Mouse (Mus musculus) adipocyte (in vitro differentiated cells): ENCODE results near the gene Haus6.

Experiments used
- DNase-seq: peaks from one replicate; pipeline ENCODE4 v3.0.0-alpha.2; 2016; ENCODE audit warnings: low spot score

The Haus6 gene

DNA sequence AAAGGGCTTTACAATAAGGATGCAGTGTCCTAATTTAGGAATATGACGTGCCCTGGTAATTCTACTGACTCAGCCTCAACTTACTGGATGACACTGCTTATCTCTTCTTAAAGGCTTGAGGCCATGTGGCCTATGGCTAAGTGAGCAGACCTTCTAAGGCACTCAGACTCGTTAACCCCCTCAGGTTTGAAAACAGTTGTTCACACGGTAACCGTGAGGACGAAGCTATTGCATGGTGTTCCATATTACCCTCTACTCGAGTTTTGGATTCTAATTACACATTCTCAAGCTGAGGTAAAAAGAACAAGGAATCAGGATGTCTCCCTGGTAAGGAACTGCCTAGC, 36.9 kb downstream of the Haus6 start:
- DNase-seq: no peak

GRCm38 (mm10) chr4:86561061-86561460, 50.8 kb downstream of the Haus6 start:
- DNase-seq: no peak

- DNase-seq: no peak
These were observed 52.8 kb downstream of the Haus6 start for GRCm38 (mm10) chr4:86559006-86559405.

DNA sequence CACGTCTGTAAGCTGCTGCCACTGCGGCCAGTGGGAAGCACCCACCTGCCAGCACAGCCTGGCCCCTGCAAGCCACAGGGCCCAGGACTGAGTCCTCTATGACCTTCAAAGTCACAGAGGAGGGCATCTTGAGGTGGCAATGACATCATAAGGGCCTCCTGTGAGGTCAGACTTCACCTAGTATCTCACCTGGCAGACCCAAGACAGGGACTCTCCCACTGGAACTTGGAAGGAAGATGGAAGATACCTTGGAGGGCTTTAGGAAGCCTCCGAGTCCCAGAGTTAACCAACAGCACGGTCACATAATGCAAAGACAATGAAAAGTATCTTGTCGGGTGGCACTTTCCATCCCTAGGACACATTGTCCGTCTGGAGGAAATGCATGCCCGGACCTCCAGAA, 53.6 kb downstream of the Haus6 start, which contains the start of gene Saxo1:
TSS of gene Saxo1 (minus strand) at position 101 of the 400 bp plus-strand sequence.
- DNase-seq: no peak

- DNase-seq: no peak
These were observed 54.5 kb downstream of the Haus6 start for GRCm38 (mm10) chr4:86557371-86557770.

DNA sequence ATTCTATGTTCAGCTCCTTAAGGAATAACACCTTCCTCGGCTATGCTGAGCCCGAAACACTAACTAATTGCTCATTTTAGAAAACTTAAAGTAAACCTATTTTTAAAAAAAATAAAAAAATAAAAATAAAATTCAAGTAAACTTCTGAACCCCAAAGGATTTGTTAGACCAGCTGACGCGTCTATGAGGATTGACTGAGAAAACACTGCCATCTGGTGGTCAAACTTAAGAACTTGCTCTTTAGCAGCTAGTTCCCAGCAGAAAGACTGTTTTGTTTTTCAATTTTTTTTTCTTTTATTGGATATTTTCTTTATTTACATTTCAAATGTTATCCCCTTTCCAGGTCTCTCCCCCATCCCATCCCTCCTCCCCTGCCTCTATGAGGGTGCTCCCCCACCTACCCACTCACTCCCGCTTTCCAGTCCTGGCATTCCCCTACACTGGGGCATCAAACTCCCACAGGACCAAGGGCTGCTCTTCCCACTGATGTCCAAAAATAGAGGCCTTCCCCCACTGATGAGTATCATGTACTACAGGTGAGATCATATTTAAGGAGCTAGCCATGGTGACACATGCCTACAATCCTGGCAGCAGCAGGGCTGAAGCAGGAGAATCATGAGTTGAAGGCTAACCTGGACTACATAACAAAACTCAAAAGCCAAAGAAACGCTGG, 56.7 kb downstream of the Haus6 start:
- peak; percentile 73 for DNase-seq

DNA sequence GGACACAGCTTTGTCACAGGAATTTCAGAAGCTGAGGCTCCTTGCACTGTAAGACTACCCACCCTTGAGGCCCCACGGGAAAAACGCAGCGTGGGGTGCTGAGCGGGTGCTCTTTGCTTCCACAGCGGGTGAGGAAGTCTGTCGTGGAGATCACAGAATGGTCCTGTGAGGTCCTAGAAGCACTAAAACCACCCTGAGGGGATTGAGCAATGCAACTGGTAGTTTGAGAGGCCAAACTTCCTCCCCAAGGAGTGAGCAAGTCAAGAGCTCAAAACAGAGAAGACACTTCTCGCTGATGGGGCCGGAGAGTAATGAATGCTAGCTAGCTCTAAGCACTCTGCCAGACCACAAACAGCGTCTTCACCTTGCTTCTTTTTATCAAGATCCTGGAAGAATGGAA, 63.5 kb downstream of the Haus6 start:
- DNase-seq: no peak

DNA sequence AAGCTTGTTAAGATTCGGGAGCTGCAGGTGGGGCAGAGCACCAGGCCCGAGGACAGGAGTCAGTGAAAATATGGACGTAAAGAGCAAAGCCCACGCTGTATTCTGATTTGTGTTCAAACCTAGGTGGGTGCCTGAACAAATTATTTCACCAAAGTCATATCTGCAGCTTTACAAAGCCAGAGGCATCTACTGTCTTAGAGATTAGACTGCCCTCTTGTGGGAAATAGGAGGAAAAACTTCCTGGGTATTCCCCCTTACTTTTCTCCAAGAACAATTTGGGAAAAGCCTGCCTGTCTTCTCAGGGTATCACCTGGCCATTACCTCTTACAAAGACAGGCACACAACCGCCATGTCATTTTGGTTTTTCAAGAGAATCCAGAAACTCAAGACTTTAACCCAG, 66.2 kb downstream of the Haus6 start:
- peak; percentile 32 for DNase-seq

- no peak for DNase-seq
These were observed 67.9 kb downstream of the Haus6 start for GRCm38 (mm10) chr4:86543999-86544398.

GRCm38 (mm10) chr4:86541573-86541972, 70.3 kb downstream of the Haus6 start:
- no peak for DNase-seq

DNA sequence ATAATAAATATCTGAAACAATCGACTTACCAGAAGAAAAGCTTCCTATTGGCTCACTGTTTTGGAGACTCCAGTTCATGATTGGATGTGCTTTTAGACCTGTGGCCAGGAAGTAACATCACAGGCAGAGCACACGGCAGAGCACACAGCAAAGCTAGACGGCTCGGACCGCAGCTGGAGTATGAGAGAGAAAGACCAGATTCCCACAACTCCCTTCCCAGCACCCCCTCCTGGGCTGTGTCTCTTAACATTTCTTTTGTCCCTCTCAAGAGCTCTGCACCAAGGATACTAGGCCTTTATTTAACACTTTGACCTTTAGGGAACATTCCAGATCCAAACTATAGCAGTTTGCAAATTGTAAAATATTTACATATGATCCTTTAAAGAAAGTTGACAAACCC, 72.9 kb downstream of the Haus6 start:
- no peak for DNase-seq

- peak; percentile 42 for DNase-seq
These were observed 73.9 kb downstream of the Haus6 start for GRCm38 (mm10) chr4:86537972-86538371.

- DNase-seq: no peak
These were observed 77.8 kb downstream of the Haus6 start for GRCm38 (mm10) chr4:86534091-86534481.

- DNase-seq: no peak
These were observed 78.3 kb downstream of the Haus6 start for GRCm38 (mm10) chr4:86533406-86534090.

GRCm38 (mm10) chr4:86529161-86529560, 82.7 kb downstream of the Haus6 start:
- no peak for DNase-seq
